Mouse (Mus musculus): ENCODE measurements around the gene Tet1. TPM values are rescaled to one million over a fixed set of nuclear protein-coding genes. Genes with fewer than 3 reads are reported as not detected.
"Not testable (repeated sequence)": the region's sequence is repeated elsewhere in the genome, so short reads cannot be mapped to it uniquely, and the experiment has no call there.

The Tet1 gene
- polyA plus RNA-seq (2015; fragmentation: Nextera tagmentation; extraction: Ambion mirVana): 15.3 and 20.5 TPM in 2 replicates

DNA sequence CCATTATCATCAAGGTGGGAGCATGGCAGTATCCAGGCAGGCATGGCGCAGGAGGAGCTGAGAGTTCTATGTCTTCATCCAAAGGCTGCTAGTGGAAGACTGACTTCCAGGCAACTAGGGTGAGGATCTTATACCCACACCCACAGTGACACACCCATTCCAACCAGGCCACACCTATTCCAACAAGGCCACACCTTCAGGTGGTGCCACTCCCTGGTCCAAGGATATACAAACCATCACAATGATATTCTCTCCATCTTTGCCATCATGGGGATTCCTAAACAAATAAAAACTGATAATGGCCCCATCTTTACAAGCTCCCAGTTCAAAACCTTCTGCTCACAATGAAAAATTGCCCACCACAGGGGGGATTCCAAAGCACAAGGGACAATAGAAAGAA lies at the start of gene Tet1:
Gene Tet1 (minus strand): TSS at position 101 of the 400 bp plus-strand sequence.
- not testable (repeated sequence) for H3K36me3 ChIP-seq (ENCODE audit: control insufficient read depth, insufficient read depth, low read length); H3K4me2 ChIP-seq (ENCODE audit: low read depth, low read length); H3K9ac ChIP-seq (ENCODE audit: low read length); H3K27ac ChIP-seq (ENCODE audit: low read length); H3K4me1 ChIP-seq (ENCODE audit: control insufficient read depth, insufficient read depth, low read length); H3K27me3 ChIP-seq (ENCODE audit: control insufficient read depth, insufficient read depth, low read length); ATAC-seq (ENCODE audit: insufficient read depth, low FRiP score); H3K4me3 ChIP-seq (replicated peaks; ENCODE audit: low read length); H3K9me3 ChIP-seq (replicated peaks; ENCODE audit: control insufficient read depth, low read length)
- no CpG with 5 or more reads among the region's 1 CpGs for WGBS

DNA sequence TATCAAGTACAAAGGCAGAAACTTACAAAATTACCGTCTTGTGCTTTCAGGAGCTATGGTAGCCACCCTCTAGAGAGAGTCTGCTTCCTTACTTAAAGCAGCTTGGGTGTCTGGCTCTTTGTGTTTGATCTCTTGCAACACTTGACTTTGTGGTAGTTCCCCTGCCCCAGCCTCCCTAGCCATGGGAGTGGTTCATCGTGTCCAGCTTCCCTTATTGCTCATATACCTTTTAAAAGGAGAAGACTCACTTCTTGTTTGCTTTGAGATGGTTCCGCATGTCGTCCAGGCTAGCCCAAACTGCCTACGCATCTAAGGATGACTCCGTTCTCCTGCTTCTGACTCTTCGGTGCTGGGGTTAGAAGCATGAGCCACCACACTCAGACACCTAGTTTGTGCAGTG lies 39.8 kb upstream of the Tet1 start:
- no peak for ATAC-seq (ENCODE audit: insufficient read depth, low FRiP score)
- Histone ChIP-seq H3K4me2 (ENCODE audit: low read depth, low read length) (no peak overlapping the region), H3K27ac (ENCODE audit: low read length) (no peak overlapping the region), H3K36me3 (ENCODE audit: control insufficient read depth, insufficient read depth, low read length) (0 out of 2 replicates have a peak, but pooled peaks cover 7% of the 10 kb centered on the region), H3K4me1 (ENCODE audit: control insufficient read depth, insufficient read depth, low read length) (no peaks in the 10 kb centered on the region; the same call in 1 of the 2 replicates), H3K4me3 (replicated peaks; ENCODE audit: low read length) (no peak overlapping the region), H3K9ac (ENCODE audit: low read length) (no peak overlapping the region), H3K27me3 (ENCODE audit: control insufficient read depth, insufficient read depth, low read length) (no peaks in the 10 kb centered on the region), H3K9me3 (replicated peaks; ENCODE audit: control insufficient read depth, low read length) (no peaks in the 10 kb centered on the region)
- WGBS: 87% methylated on average over 7 of the region's 7 CpGs

DNA sequence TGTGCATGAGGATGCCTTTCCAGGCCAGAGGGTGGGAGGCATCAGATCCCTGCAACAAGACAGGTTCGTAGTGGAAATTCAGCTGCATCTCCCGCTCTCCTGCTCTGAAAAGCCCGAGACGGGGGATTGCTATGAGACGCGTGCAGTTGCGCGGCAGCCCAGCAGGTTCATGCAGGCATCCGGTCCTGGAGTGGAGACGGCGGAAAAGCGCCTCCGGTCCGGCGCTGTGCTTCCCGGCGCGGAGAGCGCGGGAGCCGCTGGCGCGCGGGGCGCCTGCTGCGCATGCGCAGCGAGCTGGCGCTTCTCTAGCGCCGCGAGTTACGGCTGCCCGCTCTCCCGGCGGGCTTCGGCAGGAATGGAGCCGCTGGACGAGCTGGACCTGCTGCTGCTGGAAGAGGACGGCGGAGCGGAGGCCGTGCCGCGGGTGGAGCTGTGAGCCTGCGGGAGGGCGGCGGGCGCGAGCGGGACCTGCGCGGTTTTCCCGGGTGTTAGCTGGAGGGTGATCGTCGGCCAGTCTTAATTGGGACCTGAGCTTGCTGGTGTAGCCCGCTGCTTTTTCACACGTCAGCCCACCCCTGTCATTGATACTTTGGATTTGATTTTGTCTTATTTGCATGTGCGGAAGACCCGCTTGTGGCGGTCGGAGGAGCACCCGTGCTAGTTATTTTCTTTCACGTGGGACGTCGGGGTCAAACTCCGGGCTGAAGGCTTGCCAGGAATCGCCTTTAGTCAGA lies 38.1 kb upstream of the Tet1 start, which contains the start of gene Dna2:
Gene Dna2 (plus strand): TSS at position 289 of the 734 bp plus-strand sequence.
- under 1% methylated on average over 68 of the region's 68 CpGs for WGBS
- peak within 1 kb of the TSS; percentile 85 for H3K4me2 ChIP-seq (ENCODE audit: low read depth, low read length)
- H3K4me1 ChIP-seq (ENCODE audit: control insufficient read depth, insufficient read depth, low read length): no peaks in the 10 kb centered on the region; the same call in 1 of the 2 replicates
- no peaks in the 10 kb centered on the region for H3K9me3 ChIP-seq (replicated peaks; ENCODE audit: control insufficient read depth, low read length)
- H3K36me3 ChIP-seq (ENCODE audit: control insufficient read depth, insufficient read depth, low read length): peaks cover 10% of the 10 kb centered on the region
- H3K27ac ChIP-seq (ENCODE audit: low read length): peak within 1 kb of the TSS; percentile 75
- peak; percentile 91 for ATAC-seq (ENCODE audit: insufficient read depth, low FRiP score)
- peak within 1 kb of the TSS; percentile 77 for H3K4me3 ChIP-seq (replicated peaks; ENCODE audit: low read length)
- no peaks in the 10 kb centered on the region for H3K27me3 ChIP-seq (ENCODE audit: control insufficient read depth, insufficient read depth, low read length)
- peak within 1 kb of the TSS; percentile 88 for H3K9ac ChIP-seq (ENCODE audit: low read length)

DNA sequence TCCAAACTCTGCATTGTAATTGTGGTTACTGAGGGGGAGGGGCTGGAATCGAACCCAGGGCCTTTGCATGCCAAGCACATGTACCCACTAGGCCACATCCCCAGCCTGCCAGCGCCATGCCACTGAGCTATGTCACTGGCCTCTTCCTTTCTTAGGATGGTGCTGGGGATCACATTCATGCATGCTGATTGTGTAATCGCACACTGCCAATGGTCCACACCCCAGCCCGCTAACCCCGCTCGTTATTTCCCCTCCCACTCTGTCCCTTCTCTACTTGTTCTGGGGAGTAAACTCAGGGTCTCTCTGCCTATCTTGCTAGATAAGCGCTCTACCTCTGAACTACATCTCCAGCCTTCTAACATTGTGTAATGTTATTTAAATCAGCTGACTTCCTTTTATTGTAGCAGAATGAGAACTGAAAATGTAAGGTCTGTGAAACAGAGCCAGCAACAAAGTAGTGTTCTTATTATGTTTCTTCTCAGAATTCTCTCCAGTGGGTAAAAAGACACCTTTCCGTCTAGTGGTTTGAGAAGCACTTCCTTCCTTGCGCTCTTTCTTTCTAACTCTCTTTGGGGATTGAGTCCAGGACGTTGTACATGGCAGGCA lies 36.3 kb upstream of the Tet1 start:
- Histone ChIP-seq H3K9ac (ENCODE audit: low read length) (no peak overlapping the region), H3K4me3 (replicated peaks; ENCODE audit: low read length) (no peak overlapping the region), H3K27me3 (ENCODE audit: control insufficient read depth, insufficient read depth, low read length) (no peaks in the 10 kb centered on the region), H3K9me3 (replicated peaks; ENCODE audit: control insufficient read depth, low read length) (no peaks in the 10 kb centered on the region), H3K36me3 (ENCODE audit: control insufficient read depth, insufficient read depth, low read length) (peaks cover 10% of the 10 kb centered on the region), H3K4me1 (ENCODE audit: control insufficient read depth, insufficient read depth, low read length) (no peaks in the 10 kb centered on the region; the same call in 1 of the 2 replicates), H3K27ac (ENCODE audit: low read length) (no peak overlapping the region), H3K4me2 (ENCODE audit: low read depth, low read length) (no peak overlapping the region)
- ATAC-seq (ENCODE audit: insufficient read depth, low FRiP score): no peak
- 81% methylated on average over 10 of the region's 10 CpGs for WGBS

DNA sequence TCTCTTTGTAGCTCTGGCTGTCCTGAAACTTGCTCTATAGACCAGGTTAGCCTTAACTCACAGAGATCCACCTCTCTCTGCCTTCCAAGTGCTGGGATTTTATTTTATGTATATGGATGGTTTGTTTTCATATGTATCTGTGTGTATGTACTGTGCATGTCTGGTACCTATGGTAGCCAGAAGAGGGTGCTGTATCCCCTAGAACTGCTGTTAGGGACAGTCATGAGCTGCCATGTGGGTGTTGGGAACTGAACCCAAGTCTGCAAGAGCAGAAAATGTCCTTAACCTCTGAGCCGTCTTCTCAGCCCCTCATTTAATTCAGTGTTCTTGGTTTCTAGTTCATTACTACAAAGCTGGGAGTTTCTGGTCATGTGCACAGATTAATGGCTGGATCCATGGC lies 23.6 kb upstream of the Tet1 start:
- H3K27ac ChIP-seq (ENCODE audit: low read length): no peak overlapping the region
- ATAC-seq (ENCODE audit: insufficient read depth, low FRiP score): no peak
- no peaks in the 10 kb centered on the region for H3K27me3 ChIP-seq (ENCODE audit: control insufficient read depth, insufficient read depth, low read length)
- H3K4me2 ChIP-seq (ENCODE audit: low read depth, low read length): no peak overlapping the region
- peaks cover 7% of the 10 kb centered on the region; the same call in 1 of the 2 replicates for H3K36me3 ChIP-seq (ENCODE audit: control insufficient read depth, insufficient read depth, low read length)
- 97% methylated on average over 1 of the region's 1 CpGs for WGBS
- H3K9ac ChIP-seq (ENCODE audit: low read length): no peak overlapping the region
- no peaks in the 10 kb centered on the region for H3K9me3 ChIP-seq (replicated peaks; ENCODE audit: control insufficient read depth, low read length)
- no peak overlapping the region for H3K4me3 ChIP-seq (replicated peaks; ENCODE audit: low read length)
- no peaks in the 10 kb centered on the region for H3K4me1 ChIP-seq (ENCODE audit: control insufficient read depth, insufficient read depth, low read length)

DNA sequence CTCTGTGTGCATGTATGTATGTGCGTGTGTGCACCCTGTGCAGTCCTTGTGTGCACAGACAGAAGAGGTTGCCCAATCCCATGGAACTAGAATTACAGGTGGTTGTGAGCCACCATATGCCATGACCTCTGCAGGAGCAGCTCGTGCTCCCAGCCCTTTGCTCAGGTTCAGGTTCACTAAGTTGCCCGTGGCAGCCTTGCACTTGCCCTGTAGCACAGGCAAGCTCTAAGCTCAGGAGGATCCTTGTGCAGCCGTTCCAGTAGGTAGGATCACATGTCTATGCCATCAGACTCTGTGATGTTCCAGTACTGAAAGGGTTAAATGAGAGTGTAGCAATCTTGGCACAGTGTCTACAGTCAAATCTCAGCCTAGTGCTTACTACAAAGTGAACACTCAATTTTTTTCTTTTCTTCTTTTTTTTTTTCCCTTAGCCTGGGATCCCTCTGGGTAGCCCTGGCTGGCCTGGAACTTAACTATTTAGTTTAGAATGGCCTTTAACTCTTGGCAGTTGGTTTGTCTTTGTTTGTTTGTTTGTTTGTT lies 15.4 kb upstream of the Tet1 start:
- no peak overlapping the region for H3K4me3 ChIP-seq (replicated peaks; ENCODE audit: low read length)
- no peak overlapping the region for H3K4me2 ChIP-seq (ENCODE audit: low read depth, low read length)
- 86% methylated on average over 4 of the region's 4 CpGs for WGBS
- no peak overlapping the region for H3K27ac ChIP-seq (ENCODE audit: low read length)
- H3K36me3 ChIP-seq (ENCODE audit: control insufficient read depth, insufficient read depth, low read length): peaks cover 5% of the 10 kb centered on the region; the same call in 1 of the 2 replicates
- no peaks in the 10 kb centered on the region for H3K27me3 ChIP-seq (ENCODE audit: control insufficient read depth, insufficient read depth, low read length)
- no peak for ATAC-seq (ENCODE audit: insufficient read depth, low FRiP score)
- H3K9me3 ChIP-seq (replicated peaks; ENCODE audit: control insufficient read depth, low read length): no peaks in the 10 kb centered on the region
- peaks cover 2% of the 10 kb centered on the region; the same call in 1 of the 2 replicates for H3K4me1 ChIP-seq (ENCODE audit: control insufficient read depth, insufficient read depth, low read length)
- no peak overlapping the region for H3K9ac ChIP-seq (ENCODE audit: low read length)

DNA sequence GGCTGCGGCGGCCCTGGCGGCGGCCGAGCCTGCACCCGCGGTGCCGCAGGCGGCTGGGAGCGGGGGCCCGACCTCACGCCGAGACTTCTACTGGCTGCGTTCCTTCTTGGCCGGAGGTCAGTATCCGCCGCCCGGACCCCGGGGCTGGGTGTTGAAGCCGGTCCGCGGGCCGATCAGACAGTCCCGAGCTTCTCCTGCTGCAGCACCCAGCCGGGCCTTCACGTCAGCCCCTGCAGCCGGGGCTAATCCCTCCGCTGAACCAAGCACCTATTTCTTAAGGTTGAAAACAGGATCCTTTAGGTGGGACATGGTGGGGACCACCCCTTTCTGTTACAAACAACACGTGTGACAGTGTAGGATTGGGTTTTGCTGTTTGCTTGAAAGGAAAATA lies 12.0 kb upstream of the Tet1 start:
- Histone ChIP-seq H3K9me3 (replicated peaks; ENCODE audit: control insufficient read depth, low read length) (no peaks in the 10 kb centered on the region), H3K4me1 (ENCODE audit: control insufficient read depth, insufficient read depth, low read length) (peaks cover 2% of the 10 kb centered on the region; the same call in 1 of the 2 replicates), H3K4me3 (replicated peaks; ENCODE audit: low read length) (peak overlapping the region; percentile 98), H3K9ac (ENCODE audit: low read length) (peak overlapping the region; percentile 98), H3K27ac (ENCODE audit: low read length) (peak overlapping the region; percentile 88), H3K4me2 (ENCODE audit: low read depth, low read length) (peak overlapping the region; percentile 79), H3K36me3 (ENCODE audit: control insufficient read depth, insufficient read depth, low read length) (no peaks in the 10 kb centered on the region), H3K27me3 (ENCODE audit: control insufficient read depth, insufficient read depth, low read length) (no peaks in the 10 kb centered on the region)
- under 1% methylated on average over 29 of the region's 29 CpGs for WGBS
- peak; percentile 61 for ATAC-seq (ENCODE audit: insufficient read depth, low FRiP score)

DNA sequence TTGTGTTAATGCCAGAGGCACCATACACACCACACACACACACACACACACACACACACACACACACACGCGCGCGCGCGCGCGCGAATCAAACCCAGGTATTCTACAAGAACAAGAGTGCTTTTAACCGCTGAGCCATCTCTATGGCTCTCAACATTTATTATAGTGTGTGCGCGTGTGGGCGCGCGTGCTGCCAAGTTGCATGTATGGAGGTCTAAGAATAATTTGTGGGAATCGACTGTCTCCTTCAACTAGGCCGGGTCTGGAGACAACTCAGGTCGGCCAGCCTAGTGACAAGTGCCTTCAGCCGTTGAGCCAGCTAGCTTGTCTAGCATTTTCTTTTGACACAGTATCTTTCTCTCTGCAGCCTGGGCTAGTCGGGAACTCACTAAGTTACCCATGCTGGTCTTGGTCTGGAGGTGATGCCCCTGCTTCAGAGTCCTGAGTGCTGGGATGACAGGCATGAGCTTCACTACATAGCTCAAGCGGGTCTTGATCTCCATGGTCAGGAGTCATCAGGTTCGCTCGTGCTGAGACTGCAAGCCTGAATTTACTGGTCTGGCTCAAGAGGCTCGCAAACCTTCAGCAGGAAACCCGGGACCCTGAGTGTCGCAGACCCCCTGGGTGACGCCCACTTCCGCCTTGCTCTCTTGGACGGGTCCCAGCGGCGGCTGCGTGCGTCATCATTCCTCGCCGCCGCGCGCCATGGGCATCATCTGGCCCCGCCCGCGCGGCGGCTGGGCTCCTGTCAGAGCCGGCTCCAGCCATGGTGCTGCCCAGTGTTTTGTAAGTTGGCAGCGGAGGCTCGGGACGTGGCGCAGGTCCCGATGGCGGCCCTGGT lies 11.3 kb upstream of the Tet1 start, which contains the start of gene Slc25a16:
Gene Slc25a16 (plus strand): TSS at position 709 of the 841 bp plus-strand sequence.
- WGBS: 3% methylated on average over 50 of the region's 50 CpGs
- H3K9me3 ChIP-seq (replicated peaks; ENCODE audit: control insufficient read depth, low read length): no peaks in the 10 kb centered on the region
- H3K27ac ChIP-seq (ENCODE audit: low read length): peak within 1 kb of the TSS; percentile 88
- H3K9ac ChIP-seq (ENCODE audit: low read length): peak within 1 kb of the TSS; percentile 98
- no peaks in the 10 kb centered on the region for H3K36me3 ChIP-seq (ENCODE audit: control insufficient read depth, insufficient read depth, low read length)
- peaks cover 2% of the 10 kb centered on the region; the same call in 1 of the 2 replicates for H3K4me1 ChIP-seq (ENCODE audit: control insufficient read depth, insufficient read depth, low read length)
- peak within 1 kb of the TSS; percentile 98 for H3K4me3 ChIP-seq (replicated peaks; ENCODE audit: low read length)
- H3K27me3 ChIP-seq (ENCODE audit: control insufficient read depth, insufficient read depth, low read length): no peaks in the 10 kb centered on the region
- peak; percentile 96 for ATAC-seq (ENCODE audit: insufficient read depth, low FRiP score)
- H3K4me2 ChIP-seq (ENCODE audit: low read depth, low read length): peak within 1 kb of the TSS; percentile 92

Measured in stomach, embryonic 16.5 days (tissue).